Mouse (Mus musculus) MEL (cell line): ENCODE results near the gene Csnk1g2. TPM values are rescaled to one million over a fixed set of nuclear protein-coding genes. Genes with fewer than 3 reads are reported as not detected.

Source experiments
- DNase-seq: peaks from one replicate; pipeline ENCODE4 v3.0.0; 2011; ENCODE audit warnings: low read depth, low spot score
- H3K27ac ChIP-seq: 2 replicates; pipeline ENCODE4 v1.5.1; 2012; ENCODE audit warnings: low read depth, mild to moderate bottlenecking, control low read depth, low read length, moderate library complexity; ENCODE audit not compliant: control insufficient read depth
- H3K27me3 ChIP-seq, 2 experiments: fragments of 150-350 bp in 1 of 2; sonication (generic) in 1 of 2; 2 replicates each; pipeline ENCODE4 v1.6.1; 2012; ENCODE audit warnings: low read length in 2 of 2, mild to moderate bottlenecking in 2 of 2, improper control_type of control experiment in 1 of 2, moderate library complexity in 1 of 2; ENCODE audit not compliant: insufficient read depth in 2 of 2, control insufficient read depth in 1 of 2
- H3K36me3 ChIP-seq, 2 experiments: 2 replicates each; pipeline ENCODE4 v1.6.1; 2012 to 2014; ENCODE audit warnings: low read length in 2 of 2, improper control_type of control experiment in 1 of 2, inconsistent platforms in 1 of 2, mild to moderate bottlenecking in 1 of 2; ENCODE audit not compliant: insufficient read depth in 2 of 2, control insufficient read depth in 1 of 2
- H3K4me1 ChIP-seq, 2 experiments: fragments of 150-350 bp in 1 of 2; sonication (generic) in 1 of 2; 2 replicates each; pipeline ENCODE4 v1.6.1; 2012; ENCODE audit warnings: low read length in 2 of 2, improper control_type of control experiment in 1 of 2, mild to moderate bottlenecking in 1 of 2; ENCODE audit not compliant: insufficient read depth in 2 of 2, control insufficient read depth in 1 of 2
- H3K4me3 ChIP-seq, 2 experiments: fragments of 150-350 bp in 1 of 2; sonication (generic) in 1 of 2; 2 replicates each; pipeline ENCODE4 v1.5.1; 2012; ENCODE audit warnings: low read depth in 2 of 2, low read length in 2 of 2, mild to moderate bottlenecking in 2 of 2, moderate library complexity in 2 of 2, control low read depth in 1 of 2, improper control_type of control experiment in 1 of 2; ENCODE audit not compliant: control insufficient read depth in 1 of 2, insufficient read depth in 1 of 2
- H3K79me2 ChIP-seq: 2 replicates; pipeline ENCODE4 v1.6.1; 2012; ENCODE audit warnings: mild to moderate bottlenecking, low read length, moderate library complexity; ENCODE audit not compliant: control insufficient read depth, poor library complexity, insufficient read depth
- H3K9ac ChIP-seq: 2 replicates; pipeline ENCODE4 v1.6.1; 2012; ENCODE audit warnings: low read depth, mild to moderate bottlenecking, control low read depth, low read length, moderate library complexity; ENCODE audit not compliant: control insufficient read depth, poor library complexity, severe bottlenecking
- H3K9me3 ChIP-seq: fragments of 150-350 bp; sonication (generic); replicated peaks from 2 replicates; pipeline ENCODE4 v1.6.1; 2012; ENCODE audit warnings: mild to moderate bottlenecking, low read length, improper control_type of control experiment, moderate library complexity; ENCODE audit not compliant: insufficient read depth
- BHLHE40 ChIP-seq: IDR thresholded peaks from 2 replicates; pipeline ENCODE4 v1.6.1; 2012; ENCODE audit warnings: low read depth, mild to moderate bottlenecking, inconsistent platforms, low read length, improper control_type of control experiment, borderline replicate concordance
- CHD2 ChIP-seq: IDR thresholded peaks from 2 replicates; pipeline ENCODE4 v1.6.1; 2011; ENCODE audit warnings: low read length, improper control_type of control experiment
- CTCF ChIP-seq, 3 experiments: IDR thresholded peaks in 2 of 3; conservative IDR thresholded peaks in 1 of 3; 2 replicates each; pipeline ENCODE4 v1.5.1; 2011 to 2012; ENCODE audit warnings: low read length in 3 of 3, low read depth in 2 of 3, mild to moderate bottlenecking in 2 of 3, improper control_type of control experiment in 1 of 3, inconsistent platforms in 1 of 3, mixed read lengths in 1 of 3, moderate library complexity in 1 of 3; ENCODE audit not compliant: control insufficient read depth in 1 of 3, insufficient read depth in 1 of 3, poor library complexity in 1 of 3, severe bottlenecking in 1 of 3
- KAT2A ChIP-seq: conservative IDR thresholded peaks from 2 replicates; pipeline ENCODE4 v1.6.1; 2012; ENCODE audit warnings: low read depth, low read length, improper control_type of control experiment, inconsistent platforms
- MAX ChIP-seq: IDR thresholded peaks from 2 replicates; pipeline ENCODE4 v1.6.1; 2011; ENCODE audit warnings: low read length, improper control_type of control experiment
- MEF2A ChIP-seq: IDR thresholded peaks from 2 replicates; pipeline ENCODE4 v1.6.1; 2014; ENCODE audit warnings: low read depth, mild to moderate bottlenecking, inconsistent platforms, low read length, improper control_type of control experiment; ENCODE audit not compliant: poor library complexity, insufficient replicate concordance, severe bottlenecking; ENCODE audit errors: extremely low read depth
- MXI1 ChIP-seq: IDR thresholded peaks from 2 replicates; pipeline ENCODE4 v1.6.1; 2011; ENCODE audit warnings: mild to moderate bottlenecking, low read depth, low read length, improper control_type of control experiment
- MYC ChIP-seq: IDR thresholded peaks from 2 replicates; pipeline ENCODE4 v1.6.1; 2011; ENCODE audit warnings: low read depth, mild to moderate bottlenecking, low read length, improper control_type of control experiment, moderate library complexity
- POLR2AphosphoS2 ChIP-seq: IDR thresholded peaks from 2 replicates; pipeline ENCODE4 v1.6.1; 2011; ENCODE audit warnings: low read length, improper control_type of control experiment
- POLR2AphosphoS5 ChIP-seq: IDR thresholded peaks from 2 replicates; pipeline ENCODE4 v1.6.1; 2012; ENCODE audit warnings: low read depth, borderline replicate concordance, mild to moderate bottlenecking, inconsistent platforms, low read length, moderate library complexity, mixed read lengths
- RAD21 ChIP-seq: IDR thresholded peaks from 2 replicates; pipeline ENCODE4 v1.6.1; 2011; ENCODE audit warnings: mild to moderate bottlenecking, low read depth, low read length, improper control_type of control experiment
- TAL1 ChIP-seq: IDR thresholded peaks from 2 replicates; pipeline ENCODE4 v1.6.1; 2012; ENCODE audit warnings: mild to moderate bottlenecking, inconsistent platforms, low read length, moderate library complexity, mixed read lengths
- TBP ChIP-seq: IDR thresholded peaks from 2 replicates; pipeline ENCODE4 v1.8.0; 2011; ENCODE audit warnings: low read depth, low read length, improper control_type of control experiment
- TCF12 ChIP-seq: IDR thresholded peaks from 2 replicates; pipeline ENCODE4 v1.6.1; 2014; ENCODE audit warnings: low read depth, mild to moderate bottlenecking, inconsistent platforms, low read length, improper control_type of control experiment, moderate library complexity
- UBTF ChIP-seq: IDR thresholded peaks from 2 replicates; pipeline ENCODE4 v1.6.1; 2012; ENCODE audit warnings: low read depth, mild to moderate bottlenecking, inconsistent platforms, low read length, improper control_type of control experiment, moderate library complexity, borderline replicate concordance; ENCODE audit not compliant: insufficient read depth
- USF2 ChIP-seq, 2 experiments: IDR thresholded peaks; 2 replicates each; pipeline ENCODE4 v1.6.1; 2011 to 2012; ENCODE audit warnings: improper control_type of control experiment in 2 of 2, low read length in 2 of 2, borderline replicate concordance in 1 of 2, inconsistent platforms in 1 of 2, low read depth in 1 of 2, mild to moderate bottlenecking in 1 of 2; ENCODE audit not compliant: insufficient read depth in 1 of 2
- ZKSCAN1 ChIP-seq: IDR thresholded peaks from 2 replicates; pipeline ENCODE4 v1.6.1; 2012; ENCODE audit warnings: low read depth, mild to moderate bottlenecking, inconsistent platforms, low read length, improper control_type of control experiment, moderate library complexity
- polyA plus RNA-seq, 2 experiments: library from polyadenylated mRNA; stranded (reverse) in 1 of 2; unstranded in 1 of 2; fragments of >175 nt in 1 of 2; fragments of >200 nt in 1 of 2; gene quantifications; 2 replicates each; pipeline versions ENCODE4 v1.2.1 to v1.2.4; 2012; ENCODE audit warnings: low replicate concordance in 2 of 2, low read depth in 1 of 2; ENCODE audit not compliant: insufficient read length in 2 of 2, insufficient read depth in 1 of 2, missing spikeins in 1 of 2
- total RNA-seq: library from RNA; depleted of rRNA; stranded (reverse); fragments of 300-350 nt; gene quantifications from 2 replicates; pipeline ENCODE4 v1.2.3, GENCODE M21; 2012

Csnk1g2 gene
- total and polyA plus RNA-seq, 3 experiments, result 132 to 231 TPM; not detected in 1

DNA sequence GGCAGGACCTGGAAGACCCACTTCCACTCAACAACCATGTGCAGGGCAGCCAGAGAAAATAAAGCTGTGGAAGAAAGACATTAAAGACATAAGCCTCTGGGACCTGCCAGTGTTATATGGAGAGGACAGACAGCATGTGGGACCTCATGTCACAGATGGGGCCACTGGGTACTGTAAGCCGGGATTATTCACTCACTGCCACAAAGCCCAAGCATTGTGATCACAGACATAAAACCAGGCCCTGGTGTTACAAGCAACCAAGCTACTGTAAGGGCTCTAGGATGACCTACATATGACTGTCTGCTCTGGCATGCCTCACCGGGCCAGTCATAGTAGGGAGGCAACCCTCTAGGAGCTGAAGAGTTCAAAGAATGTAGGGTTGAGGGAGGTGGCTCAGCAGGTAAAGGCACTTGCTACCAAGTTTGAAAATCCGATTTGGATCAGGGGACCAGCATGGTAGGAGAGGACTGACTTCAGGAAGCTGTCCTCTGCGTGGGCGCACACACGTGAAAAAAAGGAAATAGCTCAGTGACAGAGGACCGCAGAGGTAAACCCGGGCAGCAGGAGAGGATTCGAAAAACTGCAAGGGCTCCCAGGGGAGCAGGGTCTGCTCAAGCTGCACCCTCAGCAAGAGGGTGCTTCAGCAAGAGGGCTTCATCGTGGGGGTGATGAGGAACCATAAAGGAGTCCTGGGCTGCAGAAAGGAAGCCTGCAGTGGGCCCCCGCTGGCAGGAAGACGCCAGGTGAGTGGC, 33.3 kb upstream of the Csnk1g2 start:
- TF ChIP-seq CHD2, result no peak
- no peak for TF ChIP-seq POLR2AphosphoS5
- TF ChIP-seq RAD21, result no peak
- no peak for TF ChIP-seq CTCF (IDR thresholded peaks at IDR 0.05 in 2 of 3, conservative IDR thresholded peaks at IDR 0.05 in 1 of 3; ENCODE audit: control insufficient read depth in 1 of 3, insufficient read depth in 1 of 3, low read depth in 2 of 3, low read length in 3 of 3, poor library complexity in 1 of 3, severe bottlenecking in 1 of 3)
- no peak for TF ChIP-seq MEF2A
- TF ChIP-seq MYC, result 0 out of 2 replicates have a peak, but pooled peaks have one; percentile 48
- TF ChIP-seq TCF12, result no peak
- peak; percentile 58 for TF ChIP-seq MAX
- no peak for TF ChIP-seq USF2 (IDR thresholded peaks at IDR 0.05; ENCODE audit: borderline replicate concordance in 1 of 2, insufficient read depth in 1 of 2, low read depth in 1 of 2, low read length in 2 of 2)
- TF ChIP-seq TBP, result no peak
- TF ChIP-seq TAL1, result no peak
- peak; percentile 84 for TF ChIP-seq MXI1
- TF ChIP-seq UBTF, result no peak
- no peak for TF ChIP-seq KAT2A
- no peak for TF ChIP-seq POLR2AphosphoS2
- TF ChIP-seq ZKSCAN1, result no peak
- TF ChIP-seq BHLHE40, result peak; percentile 52; the same call in 1 of the 2 replicates
- Histone ChIP-seq H3K27ac (peak overlapping the region; percentile 36; the same call in 1 of the 2 replicates), H3K79me2 (peaks cover 34% of the 10 kb centered on the region)

More for the DNA sequence above, 33.3 kb upstream of the Csnk1g2 start:
- H3K27me3 ChIP-seq, result no peaks in the 10 kb centered on the region
- peak overlapping the region; percentile 84 for H3K9ac ChIP-seq
- peaks cover 5 to 13% of the 10 kb centered on the region in 2 experiments; a peak in 3 of 4 replicates for H3K4me1 ChIP-seq
- H3K36me3 ChIP-seq, result no peaks in the 10 kb centered on the region
- DNase-seq, result peak; percentile 67
- no peaks in the 10 kb centered on the region for H3K9me3 ChIP-seq
- H3K4me3 ChIP-seq, result peak overlapping the region; percentile 82 to 93
